Mouse (Mus musculus): ENCODE data around the gene Copz1. TPM values are rescaled to one million over a fixed set of nuclear protein-coding genes. Genes with fewer than 3 reads are reported as not detected.
"Not testable (repeated sequence)": the region's sequence is repeated elsewhere in the genome, so short reads cannot be mapped to it uniquely, and the experiment has no call there.

The Copz1 gene
- polyA plus RNA-seq, 1 experiment from 2014 or later = 194 TPM

GRCm38 (mm10) chr15:103240160-103241028 lies 32.1 kb upstream of the Copz1 start, which contains the start of gene Hnrnpa1:
Gene Hnrnpa1, plus strand, starts transcription at chr15:103240432.
- Histone ChIP-seq H3K27ac (ENCODE audit: low read length) (peak within 1 kb of the TSS; percentile 99), H3K27me3 (ENCODE audit: control insufficient read depth, insufficient read depth, low read depth, low read length) (no peaks in the 10 kb centered on the region), H3K36me3 (ENCODE audit: control insufficient read depth, insufficient read depth) (peaks cover 39% of the 10 kb centered on the region), H3K4me1 (ENCODE audit: control insufficient read depth, low read depth, low read length) (peaks cover 31% of the 10 kb centered on the region), H3K9me3 (replicated peaks; ENCODE audit: control insufficient read depth, low read length) (no peaks in the 10 kb centered on the region), H3K4me3 (ENCODE audit: low read depth, low read length) (peak within 1 kb of the TSS; percentile 86), H3K4me2 (ENCODE audit: low read depth, low read length) (peak within 1 kb of the TSS; percentile 85), H3K9ac (ENCODE audit: low read depth, low read length) (peak within 1 kb of the TSS; percentile 85)
- under 1% methylated on average over 47 of the region's 47 CpGs for WGBS (ENCODE audit: insufficient replicate concordance)
- ATAC-seq (ENCODE audit: low read depth) = peak; percentile 80

GRCm38 (mm10) chr15:103241071-103242018 lies 31.2 kb upstream of the Copz1 start:
- WGBS (ENCODE audit: insufficient replicate concordance) = 2% methylated on average over 12 of the region's 12 CpGs
- Histone ChIP-seq H3K4me1 (ENCODE audit: control insufficient read depth, low read depth, low read length) (peaks cover 35% of the 10 kb centered on the region), H3K4me2 (ENCODE audit: low read depth, low read length) (peak overlapping the region; percentile 77), H3K4me3 (ENCODE audit: low read depth, low read length) (peak overlapping the region; percentile 86), H3K27ac (ENCODE audit: low read length) (peak overlapping the region; percentile 99), H3K9ac (ENCODE audit: low read depth, low read length) (peak overlapping the region; percentile 79), H3K36me3 (ENCODE audit: control insufficient read depth, insufficient read depth) (peaks cover 45% of the 10 kb centered on the region)
- H3K9me3 ChIP-seq (replicated peaks; ENCODE audit: control insufficient read depth, low read length); H3K27me3 ChIP-seq (ENCODE audit: control insufficient read depth, insufficient read depth, low read depth, low read length); ATAC-seq (ENCODE audit: low read depth): not testable (repeated sequence)

GRCm38 (mm10) chr15:103242885-103243284 lies 29.6 kb upstream of the Copz1 start:
- H3K27ac ChIP-seq (ENCODE audit: low read length) = 0 out of 2 replicates have a peak overlapping the region, but pooled peaks have one; percentile 25
- H3K4me2 ChIP-seq (ENCODE audit: low read depth, low read length) = peak overlapping the region; percentile 77
- peak overlapping the region; percentile 86 for H3K4me3 ChIP-seq (ENCODE audit: low read depth, low read length)
- no peaks in the 10 kb centered on the region for H3K9me3 ChIP-seq (replicated peaks; ENCODE audit: control insufficient read depth, low read length)
- peaks cover 60% of the 10 kb centered on the region for H3K36me3 ChIP-seq (ENCODE audit: control insufficient read depth, insufficient read depth)
- H3K9ac ChIP-seq (ENCODE audit: low read depth, low read length) = peak overlapping the region; percentile 79
- 35% methylated on average over 8 of the region's 8 CpGs for WGBS (ENCODE audit: insufficient replicate concordance)
- no peak for ATAC-seq (ENCODE audit: low read depth)
- no peaks in the 10 kb centered on the region for H3K27me3 ChIP-seq (ENCODE audit: control insufficient read depth, insufficient read depth, low read depth, low read length)
- H3K4me1 ChIP-seq (ENCODE audit: control insufficient read depth, low read depth, low read length) = peaks cover 38% of the 10 kb centered on the region

GRCm38 (mm10) chr15:103245616-103246015 lies 26.9 kb upstream of the Copz1 start:
- H3K4me3 ChIP-seq (ENCODE audit: low read depth, low read length) = peak overlapping the region; percentile 27
- no peaks in the 10 kb centered on the region for H3K9me3 ChIP-seq (replicated peaks; ENCODE audit: control insufficient read depth, low read length)
- WGBS (ENCODE audit: insufficient replicate concordance) = 29% methylated on average over 6 of the region's 6 CpGs
- H3K27me3 ChIP-seq (ENCODE audit: control insufficient read depth, insufficient read depth, low read depth, low read length) = no peaks in the 10 kb centered on the region
- 0 out of 2 replicates have a peak overlapping the region, but pooled peaks have one; percentile 14 for H3K9ac ChIP-seq (ENCODE audit: low read depth, low read length)
- ATAC-seq (ENCODE audit: low read depth) = peak; percentile 50
- H3K4me1 ChIP-seq (ENCODE audit: control insufficient read depth, low read depth, low read length) = peaks cover 55% of the 10 kb centered on the region
- H3K27ac ChIP-seq (ENCODE audit: low read length) = peak overlapping the region; percentile 73
- peak overlapping the region; percentile 33 for H3K4me2 ChIP-seq (ENCODE audit: low read depth, low read length)
- peaks cover 85% of the 10 kb centered on the region for H3K36me3 ChIP-seq (ENCODE audit: control insufficient read depth, insufficient read depth)

GRCm38 (mm10) chr15:103247078-103247781 lies 25.3 kb upstream of the Copz1 start:
- peak overlapping the region; percentile 61 for H3K27ac ChIP-seq (ENCODE audit: low read length)
- peaks cover 82% of the 10 kb centered on the region for H3K36me3 ChIP-seq (ENCODE audit: control insufficient read depth, insufficient read depth)
- H3K4me3 ChIP-seq (ENCODE audit: low read depth, low read length) = peak overlapping the region; percentile 19
- H3K4me1 ChIP-seq (ENCODE audit: control insufficient read depth, low read depth, low read length) = peaks cover 60% of the 10 kb centered on the region
- H3K9me3 ChIP-seq (replicated peaks; ENCODE audit: control insufficient read depth, low read length) = no peaks in the 10 kb centered on the region
- 65% methylated on average over 9 of the region's 9 CpGs for WGBS (ENCODE audit: insufficient replicate concordance)
- H3K9ac ChIP-seq (ENCODE audit: low read depth, low read length) = no peak overlapping the region
- H3K4me2 ChIP-seq (ENCODE audit: low read depth, low read length) = peak overlapping the region; percentile 34
- no peak for ATAC-seq (ENCODE audit: low read depth)
- no peaks in the 10 kb centered on the region for H3K27me3 ChIP-seq (ENCODE audit: control insufficient read depth, insufficient read depth, low read depth, low read length)

- peak overlapping the region; percentile 61 for H3K27ac ChIP-seq (ENCODE audit: low read length)
- H3K4me3 ChIP-seq (ENCODE audit: low read depth, low read length) = peak overlapping the region; percentile 33
- H3K4me1 ChIP-seq (ENCODE audit: control insufficient read depth, low read depth, low read length) = peaks cover 58% of the 10 kb centered on the region
- no peak for ATAC-seq (ENCODE audit: low read depth)
- H3K9me3 ChIP-seq (replicated peaks; ENCODE audit: control insufficient read depth, low read length) = no peaks in the 10 kb centered on the region
- H3K27me3 ChIP-seq (ENCODE audit: control insufficient read depth, insufficient read depth, low read depth, low read length) = no peaks in the 10 kb centered on the region
- H3K9ac ChIP-seq (ENCODE audit: low read depth, low read length) = no peak overlapping the region
- H3K4me2 ChIP-seq (ENCODE audit: low read depth, low read length) = peak overlapping the region; percentile 34
- H3K36me3 ChIP-seq (ENCODE audit: control insufficient read depth, insufficient read depth) = peaks cover 82% of the 10 kb centered on the region
Measured at GRCm38 (mm10) chr15:103247782-103248400, 24.6 kb upstream of the Copz1 start.

- Histone ChIP-seq H3K27me3 (ENCODE audit: control insufficient read depth, insufficient read depth, low read depth, low read length) (no peaks in the 10 kb centered on the region), H3K9me3 (replicated peaks; ENCODE audit: control insufficient read depth, low read length) (no peaks in the 10 kb centered on the region), H3K27ac (ENCODE audit: low read length) (peak overlapping the region; percentile 43), H3K4me1 (ENCODE audit: control insufficient read depth, low read depth, low read length) (peaks cover 52% of the 10 kb centered on the region), H3K36me3 (ENCODE audit: control insufficient read depth, insufficient read depth) (peaks cover 76% of the 10 kb centered on the region), H3K9ac (ENCODE audit: low read depth, low read length) (peak overlapping the region; percentile 11; the same call in 1 of the 2 replicates), H3K4me3 (ENCODE audit: low read depth, low read length) (peak overlapping the region; percentile 33), H3K4me2 (ENCODE audit: low read depth, low read length) (peak overlapping the region; percentile 34)
- ATAC-seq (ENCODE audit: low read depth) = no peak
- 83% methylated on average over 28 of the region's 28 CpGs for WGBS (ENCODE audit: insufficient replicate concordance)
Measured at GRCm38 (mm10) chr15:103248401-103249313, 23.9 kb upstream of the Copz1 start.

All from liver, embryonic 16.5 days (tissue).